Mouse (Mus musculus) fibroblast of lung, adult 2 months (primary cell): ENCODE data around the gene Gm20458.

Experiments
- DNase-seq: peaks from one replicate; pipeline ENCODE4 v3.0.0-alpha.2; 2011; ENCODE audit warnings: low read depth

Gene Gm20458

DNA sequence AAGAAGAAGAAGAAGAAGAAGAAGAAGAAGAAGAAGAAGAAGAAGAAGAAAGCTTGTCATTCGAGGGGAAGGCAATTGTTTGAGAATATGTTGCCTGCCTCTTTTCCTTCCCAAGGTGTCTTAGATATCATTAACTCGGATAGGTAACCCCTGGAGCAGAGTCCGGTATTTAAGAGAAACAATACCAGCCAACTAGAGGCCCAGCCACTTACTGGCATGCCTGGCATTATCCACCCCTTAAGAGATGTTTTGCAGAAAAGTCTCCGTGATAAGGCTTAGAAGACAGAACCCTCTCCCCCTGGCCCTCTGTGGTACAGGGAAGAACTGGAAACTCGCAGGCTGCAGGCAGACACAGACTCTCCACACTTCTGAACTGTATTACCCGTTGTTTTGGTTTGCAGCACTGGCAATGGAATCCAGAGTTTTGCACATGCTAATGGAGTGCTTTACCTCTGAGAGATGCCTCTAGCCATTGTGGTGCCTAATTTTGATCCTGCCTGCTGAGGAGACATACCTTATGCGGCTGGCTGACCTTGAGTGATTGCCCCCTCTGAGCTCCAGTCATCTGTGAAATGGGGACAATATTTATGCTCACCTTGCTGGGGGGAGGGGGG is 6.8 kb upstream of the Gm20458 start:
- DNase-seq = no peak

- peak; percentile 88 for DNase-seq
Measured at GRCm38 (mm10) chr2:164454846-164455245, 5.9 kb upstream of the Gm20458 start.

GRCm38 (mm10) chr2:164455421-164456190 is 5.2 kb upstream of the Gm20458 start:
- no peak for DNase-seq

DNA sequence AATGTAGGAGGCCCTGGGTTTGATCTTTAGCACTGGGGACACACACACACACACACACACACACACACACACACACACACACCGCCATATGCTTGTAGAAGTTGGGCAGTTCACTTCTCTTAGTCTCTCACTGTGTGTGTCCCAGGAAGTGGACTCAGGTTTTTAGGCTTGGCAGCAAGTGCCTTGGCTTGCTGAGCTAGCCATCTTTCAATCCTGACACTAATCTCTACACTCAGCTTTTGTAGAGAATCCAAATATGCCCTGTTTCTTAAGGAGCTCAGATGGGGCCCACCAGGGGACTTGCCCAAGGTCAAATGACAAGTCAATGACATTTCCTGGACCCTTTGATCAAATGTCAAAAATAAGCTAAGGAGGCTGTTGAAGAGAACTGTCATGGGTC is 4.4 kb upstream of the Gm20458 start:
- DNase-seq = no peak

- DNase-seq = no peak
Measured at GRCm38 (mm10) chr2:164456864-164457300, 3.9 kb upstream of the Gm20458 start, which contains the start of gene Sys1. Gene Sys1, plus strand, starts transcription at chr2:164456964.

GRCm38 (mm10) chr2:164457942-164458341 is 2.8 kb upstream of the Gm20458 start:
- DNase-seq = no peak

DNA sequence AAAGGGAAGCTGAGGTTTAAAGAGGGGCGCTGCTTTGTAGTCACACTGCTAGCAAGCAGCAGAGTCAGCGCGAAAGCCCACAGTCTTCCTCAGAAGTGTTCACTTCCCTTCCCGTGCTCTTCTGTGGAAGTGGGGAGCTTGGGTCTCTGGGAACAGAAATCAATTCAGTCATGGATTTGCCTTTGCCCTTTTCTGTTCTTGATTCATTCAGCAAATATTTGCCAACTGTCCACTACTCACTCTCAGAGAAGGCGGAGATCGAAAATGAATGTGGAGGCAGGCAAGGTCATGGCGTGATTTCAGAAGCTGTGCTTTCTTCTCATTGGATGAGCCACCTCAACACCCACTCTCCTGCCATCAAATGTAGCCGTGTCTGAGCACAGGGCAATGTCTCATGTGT is 2.2 kb upstream of the Gm20458 start:
- no peak for DNase-seq

DNA sequence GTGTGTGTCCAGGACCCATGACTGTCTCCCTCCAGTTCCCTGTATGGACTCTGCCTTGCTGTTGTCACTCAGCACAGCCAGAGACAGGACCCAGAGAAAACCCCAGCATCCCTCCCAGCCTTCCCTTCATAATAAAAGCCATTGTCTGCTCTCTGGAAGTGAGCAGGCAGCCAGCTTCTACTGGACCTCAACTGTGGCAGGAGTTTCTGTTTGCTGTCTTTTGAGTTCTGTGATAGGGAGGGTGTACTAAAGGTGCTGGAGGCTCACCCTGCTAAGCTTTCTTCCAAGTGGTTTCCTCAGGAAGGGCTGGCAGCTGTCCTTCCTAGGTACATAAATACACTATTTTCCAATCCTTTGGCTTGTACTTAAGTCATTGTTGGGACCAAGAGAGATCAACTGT is 4.4 kb downstream of the Gm20458 start:
- no peak for DNase-seq

- DNase-seq = no peak
Measured at GRCm38 (mm10) chr2:164466787-164467186, 6.0 kb downstream of the Gm20458 start.

DNA sequence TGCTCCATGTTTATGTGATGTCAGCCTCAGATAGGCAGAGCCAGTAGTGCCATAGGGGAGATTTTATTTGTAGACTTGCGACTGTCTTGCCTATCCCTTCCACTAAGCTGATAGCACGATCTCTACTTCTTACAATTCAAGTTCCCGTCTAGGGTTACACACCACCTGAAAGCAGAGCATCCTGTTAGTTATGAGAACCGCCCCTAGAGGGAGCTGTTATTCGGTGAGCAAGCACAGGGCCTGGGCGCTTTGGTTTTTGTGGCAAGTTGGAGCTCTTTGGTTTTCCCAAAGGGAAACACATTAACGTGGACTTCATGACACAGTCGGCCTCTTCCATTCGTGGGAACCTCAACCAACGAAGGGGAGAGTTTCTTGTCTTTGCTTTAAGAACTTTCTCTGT is 9.5 kb downstream of the Gm20458 start:
- no peak for DNase-seq

DNA sequence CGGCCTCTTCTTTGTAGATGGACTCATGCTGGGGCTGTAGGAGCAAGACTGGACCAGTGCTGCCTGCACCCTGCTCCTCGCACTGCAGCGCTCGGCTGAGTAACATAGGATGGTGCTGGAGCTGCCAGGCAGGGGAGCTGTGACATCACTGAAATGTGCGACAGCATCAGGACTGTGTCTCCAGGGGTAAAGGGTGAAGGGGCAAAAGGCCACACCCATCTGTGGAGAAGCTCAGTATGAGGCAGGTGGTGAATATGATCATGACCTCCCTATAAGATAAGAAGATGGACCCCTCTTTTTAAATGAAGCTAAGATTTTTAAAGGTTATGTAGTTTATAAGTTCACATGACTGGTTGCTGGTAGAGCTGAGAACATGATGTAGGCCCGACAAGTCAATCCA is 12.9 kb downstream of the Gm20458 start, which contains the start of gene Trp53tg5:
TSS of gene Trp53tg5 (minus strand) at position 101 of the 400 bp plus-strand sequence.
- no peak for DNase-seq

- no peak for DNase-seq
Measured at GRCm38 (mm10) chr2:164485681-164486257, 25.0 kb downstream of the Gm20458 start, which contains the start of gene Dbndd2. Gene Dbndd2, plus strand, starts transcription at chr2:164486106.

GRCm38 (mm10) chr2:164486258-164487114 is 25.7 kb downstream of the Gm20458 start:
- no peak for DNase-seq

- DNase-seq = no peak
Measured at GRCm38 (mm10) chr2:164487115-164487527, 26.4 kb downstream of the Gm20458 start.

DNA sequence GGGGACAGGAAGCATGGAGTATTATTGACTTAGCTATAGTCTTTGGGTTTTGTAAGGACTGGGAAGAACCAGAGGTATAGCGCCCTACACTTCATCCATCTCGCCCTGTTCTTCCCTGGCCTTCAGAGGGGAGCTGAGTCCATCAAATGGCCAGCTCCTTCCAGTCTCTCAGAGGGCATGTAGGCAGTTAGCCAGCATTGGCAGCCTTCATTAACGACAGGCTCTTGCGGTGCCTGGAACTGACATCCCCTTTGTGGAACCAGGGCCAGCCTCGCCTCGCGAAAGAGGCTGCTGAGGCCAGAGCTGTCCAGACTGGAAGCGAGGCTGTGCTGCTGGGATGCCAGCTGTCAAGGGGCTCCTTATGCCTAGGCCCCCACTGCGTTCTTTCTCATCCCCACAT is 27.0 kb downstream of the Gm20458 start:
- no peak for DNase-seq

DNA sequence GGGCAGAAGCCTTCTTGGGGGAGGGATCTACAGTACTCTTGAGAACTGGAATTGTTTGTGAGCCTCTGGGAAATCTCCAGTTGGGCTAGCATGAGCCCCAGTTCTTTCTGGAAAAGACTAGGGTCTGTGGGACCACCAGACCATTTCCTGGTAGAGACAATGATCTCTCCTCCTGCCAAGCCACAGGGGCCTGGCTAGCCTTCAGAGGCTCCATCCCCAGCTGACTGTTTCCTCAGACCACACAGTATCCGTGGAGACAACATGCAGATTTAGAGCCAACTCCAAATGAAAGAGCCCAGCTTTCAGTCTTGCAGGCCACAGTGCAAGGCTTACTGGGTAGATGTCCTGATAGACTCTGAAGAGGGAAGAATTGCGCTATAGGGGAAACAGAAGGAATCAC is 33.4 kb downstream of the Gm20458 start:
- peak; percentile 46 for DNase-seq

DNA sequence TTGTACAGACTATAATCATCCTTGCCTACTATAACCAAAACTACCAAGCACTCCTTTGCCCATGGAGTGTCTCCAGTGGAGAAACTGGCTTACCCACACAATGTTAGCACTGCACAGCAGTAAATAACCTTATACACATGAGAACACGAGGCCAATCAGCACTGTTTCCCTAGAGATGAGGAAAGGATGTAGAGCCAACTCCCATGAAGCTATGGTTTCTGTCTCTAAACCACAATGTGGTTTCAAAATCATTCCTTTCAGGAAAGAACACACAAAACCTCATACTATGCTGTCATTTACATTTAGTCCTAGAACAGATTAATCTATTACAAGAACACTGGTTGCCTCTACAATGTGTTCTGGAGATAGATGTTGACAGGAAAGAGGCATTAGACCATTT is 35.6 kb downstream of the Gm20458 start:
- DNase-seq = no peak

DNA sequence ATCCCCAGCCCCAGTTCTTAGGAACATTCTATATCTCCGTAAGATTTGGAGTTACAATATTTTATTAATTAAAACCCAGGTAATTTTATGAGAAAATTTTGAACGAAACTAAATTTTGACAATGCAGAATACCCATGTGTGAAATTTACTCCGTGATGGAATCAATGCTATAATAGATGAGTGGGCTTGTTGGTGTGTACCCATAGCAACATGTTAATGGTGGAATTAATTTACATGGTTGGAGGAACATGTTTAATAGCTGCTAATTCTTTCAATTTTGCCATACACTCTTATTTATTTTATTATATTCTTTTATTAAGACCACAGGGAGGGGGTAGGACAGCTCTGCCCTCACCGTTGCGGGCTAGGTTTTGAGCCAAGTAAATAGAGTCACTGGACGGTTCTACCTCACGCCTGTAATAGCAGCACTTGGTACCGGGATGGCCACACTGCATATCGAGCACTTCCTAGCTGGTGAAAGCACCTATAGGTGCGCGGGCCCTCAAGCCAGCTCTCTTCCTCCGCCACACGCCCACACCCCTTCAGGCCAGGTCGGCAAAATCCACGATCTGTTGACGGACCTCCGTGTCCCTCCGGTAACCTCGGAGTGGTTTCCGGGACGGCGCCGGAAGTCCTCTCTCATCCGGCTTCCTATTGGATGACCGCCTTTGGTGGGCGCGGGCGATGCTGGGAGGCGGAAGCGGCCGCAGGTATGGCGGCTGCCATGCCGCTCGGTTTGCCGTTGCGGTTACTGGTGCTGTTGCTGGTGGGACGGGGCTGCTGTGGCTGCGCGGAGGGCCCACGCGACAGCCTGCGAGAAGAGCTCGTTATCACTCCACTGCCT is 36.3 kb downstream of the Gm20458 start, which contains the start of gene Pigt:
TSS of gene Pigt (plus strand) at position 674 of the 844 bp plus-strand sequence.
- no peak for DNase-seq

DNA sequence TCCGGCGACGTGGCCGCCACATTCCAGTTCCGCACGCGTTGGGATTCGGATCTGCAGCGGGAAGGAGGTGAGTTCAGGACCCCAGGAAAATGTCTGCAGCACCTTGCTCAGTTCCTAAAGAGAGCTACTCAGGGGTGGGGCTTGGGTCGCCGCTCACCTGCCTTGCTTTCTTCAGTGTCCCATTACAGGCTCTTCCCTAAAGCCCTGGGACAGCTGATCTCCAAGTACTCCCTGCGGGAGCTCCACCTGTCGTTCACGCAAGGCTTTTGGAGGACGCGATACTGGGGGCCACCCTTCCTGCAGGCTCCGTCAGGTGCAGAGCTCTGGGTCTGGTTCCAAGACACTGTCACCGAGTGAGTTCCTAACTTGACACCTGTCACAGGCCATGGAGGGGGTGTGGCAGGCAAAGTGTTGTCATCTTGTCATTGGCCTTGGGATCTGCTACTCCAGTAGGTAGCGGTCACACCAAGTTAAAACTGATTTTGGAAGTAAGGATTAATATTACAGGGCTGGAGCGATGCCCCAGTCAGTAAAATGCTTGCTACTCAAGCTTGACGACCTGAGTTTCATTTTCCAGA is 37.0 kb downstream of the Gm20458 start:
- DNase-seq = no peak

GRCm38 (mm10) chr2:164499317-164499716 is 38.5 kb downstream of the Gm20458 start:
- DNase-seq = no peak

DNA sequence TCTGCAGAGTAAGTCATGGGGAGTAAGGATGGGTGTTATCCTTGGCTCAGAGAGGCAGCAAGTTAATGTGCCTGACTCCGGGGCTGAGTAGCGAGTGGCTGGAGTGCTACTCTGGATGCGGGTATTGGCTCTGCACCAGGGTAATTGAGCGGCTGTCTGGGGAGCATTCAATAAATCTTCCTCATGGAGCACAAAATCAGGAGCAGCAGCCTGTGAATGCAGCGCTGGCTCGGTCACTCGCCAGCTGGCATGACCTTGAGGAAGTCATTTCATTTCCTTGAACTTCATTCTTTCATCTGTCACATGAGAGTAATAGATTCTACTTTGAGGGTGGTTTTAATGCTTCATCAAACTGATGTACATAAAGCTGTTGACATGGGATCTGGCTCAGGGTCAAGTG is 39.7 kb downstream of the Gm20458 start:
- no peak for DNase-seq
